Mouse (Mus musculus) hindbrain, embryonic 11.5 days (tissue): ENCODE measurements around the gene Gm20388. TPM values are rescaled to one million over a fixed set of nuclear protein-coding genes. Genes with fewer than 3 reads are reported as not detected.

ENCODE experiments used
- ATAC-seq: fragments of 200-750 bp; cut with Nextera tagmentation; 2 replicates; pipeline ENCODE4 v1.8.0; 2017; ENCODE audit warnings: mild to moderate bottlenecking, moderate TSS enrichment, moderate library complexity; ENCODE audit not compliant: low FRiP score
- DNase-seq: peaks from one replicate; pipeline ENCODE4 v3.0.0-alpha.2; 2015; ENCODE audit warnings: low spot score
- H3K27ac ChIP-seq: fragments of 300-500 bp; sonication (generic); 2 replicates; pipeline ENCODE4 v1.5.1; 2014; ENCODE audit warnings: mild to moderate bottlenecking, low read depth, low read length
- H3K27me3 ChIP-seq: fragments of 300-500 bp; sonication (generic); 2 replicates; pipeline ENCODE4 v1.6.1; 2014; ENCODE audit warnings: mild to moderate bottlenecking, low read length, moderate library complexity, mixed read lengths; ENCODE audit not compliant: control insufficient read depth, insufficient read depth
- H3K36me3 ChIP-seq: fragments of 300-500 bp; sonication (generic); 2 replicates; pipeline ENCODE4 v1.6.1; 2014; ENCODE audit warnings: mild to moderate bottlenecking, low read length, moderate library complexity, mixed read lengths; ENCODE audit not compliant: control insufficient read depth, insufficient read depth
- H3K4me1 ChIP-seq: fragments of 300-500 bp; sonication (generic); replicated peaks from 2 replicates; pipeline ENCODE4 v1.6.1; 2014; ENCODE audit warnings: low read length, mixed read lengths; ENCODE audit not compliant: control insufficient read depth, insufficient read depth
- H3K4me2 ChIP-seq: fragments of 300-500 bp; sonication (generic); replicated peaks from 2 replicates; pipeline ENCODE4 v1.6.1; 2014; ENCODE audit warnings: mild to moderate bottlenecking, low read depth, low read length
- H3K4me3 ChIP-seq: fragments of 300-500 bp; sonication (generic); 2 replicates; pipeline ENCODE4 v1.5.1; 2014; ENCODE audit warnings: low read depth, low read length
- H3K9ac ChIP-seq: fragments of 300-500 bp; sonication (generic); 2 replicates; pipeline ENCODE4 v1.6.1; 2014; ENCODE audit warnings: low read depth, low read length
- H3K9me3 ChIP-seq: fragments of 300-500 bp; sonication (generic); 2 replicates; pipeline ENCODE4 v1.6.1; 2016; ENCODE audit warnings: low read length; ENCODE audit not compliant: control insufficient read depth
- WGBS: fragments of 180-500 bp; shearing (Covaris S2); extraction: QIAGEN DNeasy Blood & Tissue Kit; methylation state at CpG from one replicate; pipeline ENCODE4 v1.1.7; 2014; 5-methylcytosine and 5-hydroxymethylcytosine counted together
- polyA plus RNA-seq: library from polyadenylated mRNA; unstranded; fragments of >200 nt; fragmentation: Nextera tagmentation; extraction: Ambion mirVana; gene quantifications from 2 replicates; pipeline ENCODE4 v1.2.1, GENCODE M21; 2014

The Gm20388 gene
- polyA plus RNA-seq, 1 experiment from 2014 or later = 11.8 TPM

DNA sequence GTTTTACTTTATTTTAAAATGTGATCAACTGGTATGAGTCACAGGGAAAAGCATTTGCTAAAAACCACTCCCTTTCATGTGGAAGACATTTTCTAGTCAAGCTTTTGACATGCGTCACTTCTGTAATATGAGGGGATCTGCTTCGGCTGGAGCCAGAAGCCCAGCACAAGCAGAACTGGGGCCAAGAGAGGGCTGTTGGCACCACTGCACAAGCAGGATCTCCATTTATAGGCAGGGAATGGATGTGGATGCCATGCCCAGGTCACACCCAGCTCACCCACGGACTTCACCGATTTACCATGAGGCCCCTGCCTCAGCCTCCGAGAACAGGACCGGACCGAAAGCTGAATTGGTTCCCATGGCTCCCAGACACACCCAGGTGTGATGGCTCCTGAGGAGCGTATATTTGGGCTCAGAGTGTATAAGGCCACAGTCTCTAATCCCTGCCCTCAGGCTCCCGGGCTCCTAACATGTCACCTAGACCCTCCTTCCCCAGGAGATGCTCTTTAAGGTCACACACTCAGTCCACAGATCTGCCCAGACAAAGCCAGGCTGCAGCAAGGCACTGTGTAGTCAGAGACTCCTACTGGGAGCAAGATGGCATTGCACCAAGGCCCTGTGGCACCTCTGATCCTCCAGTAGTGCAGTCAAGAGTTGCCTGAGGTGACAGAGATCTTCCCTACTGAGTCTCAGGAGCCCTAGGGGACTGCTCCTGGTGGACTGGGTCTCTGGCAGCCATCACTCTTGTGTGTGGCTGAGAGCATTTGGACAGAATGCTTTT is 4380.5 kb downstream of the Gm20388 start:
- H3K36me3 ChIP-seq = no peaks in the 10 kb centered on the region
- no peak for DNase-seq
- H3K4me3 ChIP-seq = no peak overlapping the region
- no peaks in the 10 kb centered on the region for H3K9me3 ChIP-seq
- no peak overlapping the region for H3K4me2 ChIP-seq
- no peak overlapping the region; the same call in 1 of the 2 replicates for H3K27ac ChIP-seq
- 88% methylated on average over 9 of the region's 9 CpGs for WGBS
- ATAC-seq = no peak
- H3K27me3 ChIP-seq = no peaks in the 10 kb centered on the region
- H3K4me1 ChIP-seq = peaks cover 9% of the 10 kb centered on the region; the same call in 1 of the 2 replicates
- H3K9ac ChIP-seq = no peak overlapping the region

DNA sequence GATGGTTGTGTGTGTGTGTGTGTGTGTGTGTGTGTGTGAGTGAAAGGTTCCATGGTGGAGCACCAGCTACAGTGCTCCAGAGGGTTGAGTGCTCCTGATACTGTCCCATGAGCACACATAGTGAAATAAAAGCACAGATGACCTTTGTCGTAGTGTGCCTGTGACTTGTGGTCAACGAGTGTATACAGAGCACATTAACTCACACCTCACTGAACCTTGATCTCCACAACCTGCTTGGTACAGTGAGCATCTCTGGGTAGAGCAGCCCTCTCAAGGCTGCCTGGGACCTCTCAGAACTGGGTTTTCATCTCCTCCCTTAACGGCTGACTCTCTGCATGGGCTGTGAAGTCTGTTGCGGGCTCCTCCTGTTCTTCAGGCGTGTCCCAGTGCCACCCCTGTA is 4381.1 kb downstream of the Gm20388 start:
- peaks cover 6% of the 10 kb centered on the region; the same call in 1 of the 2 replicates for H3K4me1 ChIP-seq
- no peak overlapping the region; the same call in 1 of the 2 replicates for H3K27ac ChIP-seq
- 97% methylated on average over 5 of the region's 5 CpGs for WGBS
- no peak overlapping the region for H3K9ac ChIP-seq
- H3K27me3 ChIP-seq = no peaks in the 10 kb centered on the region
- no peak for DNase-seq
- no peak for ATAC-seq
- H3K4me2 ChIP-seq = no peak overlapping the region
- no peak overlapping the region for H3K4me3 ChIP-seq
- no peaks in the 10 kb centered on the region for H3K9me3 ChIP-seq
- H3K36me3 ChIP-seq = no peaks in the 10 kb centered on the region

DNA sequence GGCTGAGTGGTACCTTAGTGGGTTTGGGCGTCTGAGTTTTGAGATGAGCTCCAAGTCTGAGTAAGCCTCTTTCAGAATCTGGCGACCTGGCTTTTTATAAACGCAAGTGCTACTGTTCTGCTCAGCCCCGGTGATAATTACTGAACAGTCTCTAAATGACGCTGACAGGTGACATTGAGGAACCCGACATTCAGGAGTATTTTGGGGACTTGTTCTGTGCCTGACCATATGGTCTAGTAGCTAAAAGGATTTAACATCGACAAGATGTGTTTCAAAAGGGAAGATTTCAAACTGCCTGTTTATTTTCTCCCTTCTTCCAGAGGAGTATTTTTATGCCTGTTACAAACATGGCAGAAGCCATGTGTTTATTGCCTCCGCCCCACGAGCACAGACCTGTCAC is 4382.3 kb downstream of the Gm20388 start:
- Histone ChIP-seq H3K4me2 (no peak overlapping the region), H3K36me3 (no peaks in the 10 kb centered on the region), H3K9me3 (no peaks in the 10 kb centered on the region), H3K27me3 (no peaks in the 10 kb centered on the region), H3K27ac (no peak overlapping the region), H3K4me3 (no peak overlapping the region), H3K4me1 (no peaks in the 10 kb centered on the region; the same call in 1 of the 2 replicates), H3K9ac (no peak overlapping the region)
- DNase-seq (no peak), ATAC-seq (no peak)
- WGBS = 91% methylated on average over 9 of the region's 9 CpGs

DNA sequence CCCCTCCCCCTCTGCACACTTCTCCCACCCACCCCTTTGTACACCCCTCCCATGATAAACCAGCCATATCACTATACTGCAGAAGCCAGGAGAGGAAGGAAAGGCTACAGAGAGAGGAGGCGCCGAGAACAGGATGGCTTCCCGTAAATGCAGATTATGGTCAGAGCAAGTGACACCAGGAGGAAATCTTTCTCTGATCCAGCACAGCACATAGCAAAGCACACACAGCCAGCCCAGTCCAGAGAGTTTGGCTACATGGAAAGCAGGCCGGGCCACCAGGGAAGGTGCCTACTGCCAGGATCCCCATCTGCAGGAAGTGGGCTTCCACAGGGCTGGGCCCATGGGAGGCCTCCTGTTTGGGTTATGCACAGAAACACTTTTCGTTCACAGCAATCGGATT is 4383.8 kb downstream of the Gm20388 start:
- 72% methylated on average over 6 of the region's 6 CpGs for WGBS
- H3K9me3 ChIP-seq = no peaks in the 10 kb centered on the region
- no peak overlapping the region for H3K9ac ChIP-seq
- H3K27me3 ChIP-seq = no peaks in the 10 kb centered on the region
- ATAC-seq = no peak
- H3K27ac ChIP-seq = peak overlapping the region; percentile 61; the same call in 1 of the 2 replicates
- H3K4me1 ChIP-seq = no peaks in the 10 kb centered on the region; the same call in 1 of the 2 replicates
- H3K4me3 ChIP-seq = no peak overlapping the region
- DNase-seq = no peak
- H3K4me2 ChIP-seq = no peak overlapping the region
- H3K36me3 ChIP-seq = no peaks in the 10 kb centered on the region

DNA sequence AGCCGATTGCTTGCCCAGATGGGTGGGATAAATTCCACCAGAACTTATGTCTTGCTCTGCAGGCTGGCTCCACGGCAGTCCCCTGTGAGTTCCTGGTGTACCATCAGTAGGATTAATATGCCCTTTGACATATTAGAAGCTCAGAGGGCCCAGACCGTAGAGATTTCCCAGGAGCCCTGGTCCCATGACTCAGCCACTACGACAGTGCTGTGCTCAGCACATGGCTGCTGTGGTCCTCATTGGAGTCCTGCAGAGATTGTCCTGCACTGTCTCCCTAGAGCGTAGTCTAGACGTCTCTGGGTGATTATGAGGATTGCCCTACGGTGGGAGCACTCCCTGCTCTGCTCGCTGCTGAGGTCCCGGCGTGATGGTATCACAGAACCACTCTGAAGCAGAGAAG is 4384.3 kb downstream of the Gm20388 start:
- Histone ChIP-seq H3K27ac (no peak overlapping the region), H3K36me3 (no peaks in the 10 kb centered on the region), H3K27me3 (no peaks in the 10 kb centered on the region), H3K9ac (no peak overlapping the region), H3K9me3 (no peaks in the 10 kb centered on the region), H3K4me3 (no peak overlapping the region), H3K4me1 (no peaks in the 10 kb centered on the region; the same call in 1 of the 2 replicates), H3K4me2 (no peak overlapping the region)
- ATAC-seq = peak; percentile 47; the same call in 1 of the 2 replicates
- WGBS = 77% methylated on average over 10 of the region's 10 CpGs
- DNase-seq = no peak

DNA sequence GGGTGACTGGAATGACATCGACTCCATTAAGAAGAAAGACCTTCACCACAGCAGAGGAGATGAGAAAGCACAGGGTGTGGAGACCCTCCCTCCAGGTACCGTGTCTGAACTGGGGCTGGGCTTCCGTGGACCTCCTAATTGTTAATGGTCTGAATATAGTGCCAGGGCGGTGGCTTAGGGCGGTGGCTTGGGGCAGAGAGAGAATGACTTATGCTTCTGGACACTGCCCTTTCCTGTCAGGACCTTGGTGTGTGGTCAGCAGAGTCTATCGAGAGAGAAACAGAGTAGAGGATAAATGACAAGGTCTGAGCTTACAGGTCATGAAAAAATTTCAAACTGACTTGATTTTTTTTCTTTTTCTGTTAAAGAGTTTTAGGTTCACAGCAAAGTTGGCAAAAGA is 4384.7 kb downstream of the Gm20388 start:
- no peaks in the 10 kb centered on the region for H3K9me3 ChIP-seq
- ATAC-seq = no peak
- no peaks in the 10 kb centered on the region for H3K27me3 ChIP-seq
- no peak for DNase-seq
- no peaks in the 10 kb centered on the region; the same call in 1 of the 2 replicates for H3K4me1 ChIP-seq
- 91% methylated on average over 6 of the region's 6 CpGs for WGBS
- no peak overlapping the region for H3K9ac ChIP-seq
- H3K4me2 ChIP-seq = no peak overlapping the region
- H3K4me3 ChIP-seq = no peak overlapping the region
- no peaks in the 10 kb centered on the region for H3K36me3 ChIP-seq
- H3K27ac ChIP-seq = no peak overlapping the region

DNA sequence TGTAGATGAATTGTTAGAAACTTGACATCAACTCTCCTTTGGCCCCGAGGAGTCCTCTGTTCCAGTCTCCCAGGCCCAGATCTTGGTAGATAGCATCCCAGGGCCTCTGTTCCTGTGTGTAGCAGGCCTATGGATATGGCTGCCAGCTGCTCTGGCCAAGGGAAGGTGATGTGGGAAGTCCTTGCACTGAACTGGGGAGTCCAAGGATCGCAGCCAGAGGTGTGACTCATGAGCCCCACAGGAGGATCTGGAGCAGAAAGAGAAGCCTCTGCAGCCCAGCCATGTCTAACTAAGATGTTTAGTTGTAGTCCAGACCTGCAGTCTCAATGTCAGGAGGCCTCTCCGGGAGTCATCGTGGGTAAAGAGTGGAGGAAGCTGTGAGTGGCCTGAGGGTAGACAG is 4390.9 kb downstream of the Gm20388 start:
- no peak overlapping the region for H3K4me3 ChIP-seq
- no peak for ATAC-seq
- H3K27ac ChIP-seq = no peak overlapping the region
- H3K9me3 ChIP-seq = no peaks in the 10 kb centered on the region
- H3K4me2 ChIP-seq = no peak overlapping the region
- H3K4me1 ChIP-seq = no peaks in the 10 kb centered on the region
- H3K27me3 ChIP-seq = no peaks in the 10 kb centered on the region
- 93% methylated on average over 4 of the region's 4 CpGs for WGBS
- H3K9ac ChIP-seq = no peak overlapping the region
- no peak for DNase-seq
- H3K36me3 ChIP-seq = no peaks in the 10 kb centered on the region

DNA sequence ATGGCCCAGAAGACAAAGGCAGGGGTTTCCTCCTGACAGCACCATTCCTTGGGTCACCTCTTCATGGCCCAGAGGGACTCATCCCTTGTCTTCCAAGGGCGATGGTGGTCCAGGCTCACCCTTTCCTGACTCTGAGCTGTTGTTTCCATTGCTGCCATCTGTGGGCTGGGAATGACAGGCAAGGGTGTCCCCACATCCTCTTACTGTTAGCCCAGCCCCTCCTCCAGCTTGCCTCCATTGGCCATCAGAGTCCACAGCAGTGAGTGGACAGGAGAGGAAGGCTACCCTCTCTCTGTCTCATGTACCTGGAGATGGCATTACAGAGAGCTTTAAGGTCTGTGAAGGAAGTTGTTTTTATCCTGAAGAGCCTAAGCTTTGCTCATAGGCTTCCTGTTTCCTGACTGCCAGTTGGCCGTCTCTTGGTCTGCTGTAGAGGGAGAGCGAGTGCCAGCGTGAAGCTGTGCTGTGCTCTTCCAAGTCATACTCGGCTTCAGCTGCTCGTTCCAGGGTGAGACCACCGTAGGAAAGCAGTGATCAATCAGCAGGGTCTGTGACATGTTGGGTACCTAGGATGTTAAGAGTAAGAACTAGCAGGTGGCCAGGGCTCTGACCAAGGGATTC is 4391.4 kb downstream of the Gm20388 start:
- WGBS = 86% methylated on average over 7 of the region's 7 CpGs
- DNase-seq (no peak), ATAC-seq (no peak)
- no peaks in the 10 kb centered on the region for H3K4me1 ChIP-seq
- no peak overlapping the region for H3K4me2 ChIP-seq
- no peak overlapping the region for H3K27ac ChIP-seq
- no peak overlapping the region for H3K9ac ChIP-seq
- no peaks in the 10 kb centered on the region for H3K36me3 ChIP-seq
- no peaks in the 10 kb centered on the region for H3K9me3 ChIP-seq
- H3K4me3 ChIP-seq = no peak overlapping the region
- no peaks in the 10 kb centered on the region for H3K27me3 ChIP-seq
